Mouse (Mus musculus) liver, postnatal 0 days (tissue): Measurements from ENCODE around the gene Fam186a. TPM values are rescaled to one million over a fixed set of nuclear protein-coding genes. Genes with fewer than 3 reads are reported as not detected.
"Not testable (repeated sequence)": the region's sequence is repeated elsewhere in the genome, so short reads cannot be mapped to it uniquely, and the experiment has no call there.

Source experiments
- ATAC-seq: fragments of 200-750 bp; cut with Nextera tagmentation; 2 replicates; pipeline ENCODE4 v1.8.0; 2017; ENCODE audit warnings: mild to moderate bottlenecking, moderate library complexity
- DNase-seq: peaks from one replicate; pipeline ENCODE4 v3.0.0-alpha.2; 2016
- H3K27ac ChIP-seq: fragments of 300-500 bp; sonication (generic); 2 replicates; pipeline ENCODE4 v1.5.1; 2014; ENCODE audit warnings: antibody characterized with exemption, moderate library complexity, mild to moderate bottlenecking, low read depth
- H3K27me3 ChIP-seq: fragments of 300-500 bp; sonication (generic); 2 replicates; pipeline ENCODE4 v1.6.1; 2014; ENCODE audit warnings: low read length, control low read depth, mixed read lengths; ENCODE audit not compliant: insufficient read depth
- H3K36me3 ChIP-seq: fragments of 300-500 bp; sonication (generic); replicated peaks from 2 replicates; pipeline ENCODE4 v1.6.1; 2014; ENCODE audit warnings: mild to moderate bottlenecking, control low read depth, low read length, moderate library complexity, mixed read lengths; ENCODE audit not compliant: insufficient read depth
- H3K4me1 ChIP-seq: fragments of 300-500 bp; sonication (generic); 2 replicates; pipeline ENCODE4 v1.6.1; 2014; ENCODE audit warnings: antibody characterized with exemption, mild to moderate bottlenecking, control low read depth; ENCODE audit not compliant: insufficient read depth
- H3K4me2 ChIP-seq: fragments of 300-500 bp; sonication (generic); 2 replicates; pipeline ENCODE4 v1.6.1; 2014; ENCODE audit warnings: low read depth, mild to moderate bottlenecking, low read length, moderate library complexity, mixed read lengths
- H3K4me3 ChIP-seq: fragments of 300-500 bp; sonication (generic); 2 replicates; pipeline ENCODE4 v1.5.1; 2014; ENCODE audit warnings: low read depth, low read length
- H3K9ac ChIP-seq: fragments of 300-500 bp; sonication (generic); replicated peaks from 2 replicates; pipeline ENCODE4 v1.6.1; 2014; ENCODE audit warnings: mild to moderate bottlenecking, moderate library complexity
- H3K9me3 ChIP-seq: fragments of 300-500 bp; sonication (generic); 2 replicates; pipeline ENCODE4 v1.6.1; 2016; ENCODE audit warnings: mild to moderate bottlenecking, control low read depth, low read length, mixed read lengths
- CTCF ChIP-seq: sonication (generic); IDR thresholded peaks from 2 replicates; pipeline ENCODE4 v1.5.1; 2016; ENCODE audit warnings: antibody characterized with exemption, low read depth
- EP300 ChIP-seq: IDR thresholded peaks from 2 replicates; pipeline ENCODE4 v1.6.1; 2016; ENCODE audit warnings: antibody characterized with exemption, low read depth, mild to moderate bottlenecking
- WGBS: fragments of 180-500 bp; shearing (Covaris S2); extraction: QIAGEN DNeasy Blood & Tissue Kit; methylation state at CpG from one replicate; pipeline ENCODE4 v1.1.7; 2014; ENCODE audit not compliant: insufficient replicate concordance; 5-methylcytosine and 5-hydroxymethylcytosine counted together
- polyA plus RNA-seq: library from polyadenylated mRNA; unstranded; fragments of >200 nt; fragmentation: Nextera tagmentation; extraction: Ambion mirVana; gene quantifications from 2 replicates; pipeline ENCODE4 v1.2.1, GENCODE M21; 2015

Gene Fam186a
- polyA plus RNA-seq, 1 experiment from 2014 or later: not detected

GRCm38 (mm10) chr15:99911785-99912184, 55.1 kb downstream of the Fam186a start:
- Histone ChIP-seq H3K36me3 (no peaks in the 10 kb centered on the region), H3K4me2 (no peak overlapping the region), H3K4me1 (peaks cover 12% of the 10 kb centered on the region), H3K27ac (no peak overlapping the region), H3K4me3 (no peak overlapping the region), H3K27me3 (no peaks in the 10 kb centered on the region), H3K9me3 (no peaks in the 10 kb centered on the region), H3K9ac (no peak overlapping the region)
- DNase-seq (peak; percentile 37), ATAC-seq (peak; percentile 80)
- WGBS: 60% methylated on average over 4 of the region's 4 CpGs
- TF ChIP-seq EP300 (no peak), CTCF (no peak)

GRCm38 (mm10) chr15:99909339-99909996, 57.4 kb downstream of the Fam186a start:
- TF ChIP-seq CTCF: peak; percentile 68
- H3K4me2 ChIP-seq, H3K4me3 ChIP-seq, ATAC-seq, DNase-seq, H3K4me1 ChIP-seq, H3K36me3 ChIP-seq, H3K27me3 ChIP-seq, H3K9ac ChIP-seq, H3K9me3 ChIP-seq, H3K27ac ChIP-seq: not testable (repeated sequence)
- WGBS: 41% methylated on average over 14 of the region's 14 CpGs

DNA sequence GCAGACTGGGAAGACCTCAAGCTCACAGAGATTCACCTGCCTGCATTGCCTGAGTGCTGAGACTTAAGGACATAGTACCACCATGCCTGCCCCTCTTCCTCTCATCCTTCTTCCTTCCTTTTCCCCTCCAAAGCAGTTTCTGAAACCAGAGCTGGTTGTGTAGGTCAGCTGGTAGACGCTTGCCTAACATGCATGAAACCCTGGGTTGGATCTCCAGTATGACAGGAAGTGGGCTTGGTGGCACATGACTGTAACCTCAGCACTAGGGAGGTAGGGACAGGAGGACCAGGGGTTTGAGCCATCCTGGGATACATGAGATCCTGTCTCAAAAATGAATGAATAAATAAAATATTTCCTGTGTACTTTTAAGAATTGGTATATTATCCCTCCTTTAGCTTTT, 59.3 kb downstream of the Fam186a start:
- no peaks in the 10 kb centered on the region for H3K36me3 ChIP-seq
- ATAC-seq (no peak), DNase-seq (no peak)
- H3K9ac ChIP-seq: no peak overlapping the region
- TF ChIP-seq EP300: no peak
- no peak for TF ChIP-seq CTCF
- WGBS: 10% methylated on average over 1 of the region's 1 CpGs
- H3K27ac ChIP-seq: peak overlapping the region; percentile 5
- peaks cover 3% of the 10 kb centered on the region; the same call in 1 of the 2 replicates for H3K4me1 ChIP-seq
- no peaks in the 10 kb centered on the region for H3K9me3 ChIP-seq
- no peak overlapping the region for H3K4me3 ChIP-seq
- H3K4me2 ChIP-seq: no peak overlapping the region
- H3K27me3 ChIP-seq: no peaks in the 10 kb centered on the region

DNA sequence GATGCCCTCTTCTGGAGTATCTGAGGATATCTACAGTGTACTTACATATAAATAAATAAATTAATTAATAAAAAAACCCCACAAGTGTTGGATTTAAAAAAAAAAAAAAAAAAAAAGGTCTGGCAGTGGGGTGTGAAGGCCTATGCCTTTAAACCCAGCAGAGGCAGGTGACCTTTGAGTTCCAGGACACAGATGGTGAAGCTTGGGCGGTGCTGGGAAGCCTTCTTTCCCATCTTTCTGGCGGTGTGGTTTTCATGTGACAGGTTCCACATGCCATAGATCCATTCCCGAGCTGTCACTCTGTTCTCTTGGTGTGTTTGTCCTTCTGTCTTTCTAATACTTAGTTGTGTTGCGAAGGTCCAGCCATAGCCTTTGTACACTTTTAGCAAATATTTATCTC, 59.8 kb downstream of the Fam186a start:
- DNase-seq: no peak
- Histone ChIP-seq H3K27ac (peak overlapping the region; percentile 5; the same call in 1 of the 2 replicates), H3K4me2 (no peak overlapping the region), H3K4me3 (no peak overlapping the region), H3K27me3 (no peaks in the 10 kb centered on the region), H3K4me1 (peaks cover 3% of the 10 kb centered on the region; the same call in 1 of the 2 replicates), H3K36me3 (no peaks in the 10 kb centered on the region), H3K9ac (no peak overlapping the region), H3K9me3 (no peaks in the 10 kb centered on the region)
- no peak for TF ChIP-seq EP300
- no peak for TF ChIP-seq CTCF
- peak; percentile 36 for ATAC-seq
- 57% methylated on average over 4 of the region's 4 CpGs for WGBS

DNA sequence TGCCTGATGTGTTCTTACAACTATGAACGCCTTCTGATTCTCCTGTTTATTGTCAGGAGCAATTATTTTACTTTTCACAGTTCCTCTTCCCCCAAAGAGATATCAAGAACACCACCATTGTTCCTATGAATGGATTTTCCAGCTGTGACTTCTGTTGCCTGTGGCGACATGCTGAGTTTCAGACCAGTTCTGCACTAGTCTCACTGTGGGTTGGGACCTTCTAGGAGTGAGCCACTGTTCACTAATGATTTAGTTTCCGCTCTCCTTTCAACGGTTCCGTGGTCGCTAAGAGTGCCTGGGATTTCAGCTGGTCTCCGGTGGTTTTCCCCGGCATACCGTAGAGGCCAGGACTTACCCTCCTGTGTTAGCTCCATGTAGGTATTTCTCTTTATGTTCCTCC, 62.0 kb downstream of the Fam186a start:
- ATAC-seq: no peak
- H3K9ac ChIP-seq: no peak overlapping the region
- H3K36me3 ChIP-seq: no peaks in the 10 kb centered on the region

DNA sequence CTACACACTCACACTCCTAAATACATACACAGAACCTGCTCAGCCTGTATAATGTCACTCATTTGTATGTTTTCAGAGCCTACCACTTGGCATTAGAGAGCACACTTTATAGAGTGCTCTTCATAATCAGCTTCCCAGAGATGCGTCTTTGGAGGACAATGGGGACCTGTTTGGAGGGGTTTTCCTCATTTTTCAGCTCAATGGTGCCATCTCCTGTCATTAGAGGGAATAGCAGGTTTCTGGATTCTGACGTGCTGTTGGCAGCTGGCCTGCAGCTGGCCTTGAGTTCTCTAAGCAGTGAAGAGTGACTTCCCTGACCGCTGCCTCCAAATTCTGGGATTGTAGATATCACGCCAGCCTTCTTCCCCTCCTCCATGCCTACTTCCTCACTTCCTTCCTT, 62.5 kb downstream of the Fam186a start:
- 4% methylated on average over 4 of the region's 4 CpGs for WGBS
- H3K27me3 ChIP-seq: no peaks in the 10 kb centered on the region
- H3K4me1 ChIP-seq: peaks cover 3% of the 10 kb centered on the region; the same call in 1 of the 2 replicates
- H3K9ac ChIP-seq: no peak overlapping the region
- H3K9me3 ChIP-seq: no peaks in the 10 kb centered on the region
- ATAC-seq: peak; percentile 59
- H3K4me2 ChIP-seq: peak overlapping the region; percentile 40
- H3K36me3 ChIP-seq: no peaks in the 10 kb centered on the region
- no peak overlapping the region for H3K4me3 ChIP-seq
- peak; percentile 78 for DNase-seq
- 0 out of 2 replicates have a peak overlapping the region, but pooled peaks have one; percentile 7 for H3K27ac ChIP-seq
- TF ChIP-seq EP300: no peak
- TF ChIP-seq CTCF: peak; percentile 83

More for the DNA sequence above, 62.0 kb downstream of the Fam186a start:
- no peak for TF ChIP-seq EP300
- TF ChIP-seq CTCF: no peak
- DNase-seq: no peak
- Histone ChIP-seq H3K4me3 (no peak overlapping the region), H3K27ac (0 out of 2 replicates have a peak overlapping the region, but pooled peaks have one; percentile 7), H3K4me1 (peaks cover 3% of the 10 kb centered on the region; the same call in 1 of the 2 replicates), H3K4me2 (peak overlapping the region; percentile 40), H3K27me3 (no peaks in the 10 kb centered on the region), H3K9me3 (no peaks in the 10 kb centered on the region)
- 77% methylated on average over 9 of the region's 9 CpGs for WGBS
